Mouse (Mus musculus) thymus, adult 2 months (tissue): ENCODE data around the gene Milr1.

Source experiments
- CTCF ChIP-seq: fragments of 200-500 bp; IDR thresholded peaks from 2 replicates; pipeline ENCODE4 v1.5.1; 2012; ENCODE audit warnings: mild to moderate bottlenecking, control low read depth, low read length, moderate library complexity, borderline replicate concordance; ENCODE audit not compliant: control insufficient read depth, poor library complexity, insufficient read depth; ENCODE audit errors: extremely low read depth
- POLR2A ChIP-seq: fragments of 200-500 bp; IDR thresholded peaks from 2 replicates; pipeline ENCODE4 v1.6.1; 2012; ENCODE audit warnings: mild to moderate bottlenecking, low read length, control low read depth, moderate library complexity; ENCODE audit not compliant: control insufficient read depth, poor library complexity, insufficient read depth; ENCODE audit errors: extremely low read depth

GRCm38 (mm10) chr11:106701589-106701988 is 49.4 kb upstream of the Milr1 start:
- TF ChIP-seq POLR2A (no peak), CTCF (no peak)
